Mouse (Mus musculus) bone marrow, adult 2 months (tissue): ENCODE data around the gene Sv2c.

Experiments used
- CTCF ChIP-seq: fragments of 200-500 bp; IDR thresholded peaks from 2 replicates; pipeline ENCODE4 v1.5.1; 2011; ENCODE audit warnings: low read length, control low read depth; ENCODE audit not compliant: control insufficient read depth, insufficient read depth
- POLR2A ChIP-seq: fragments of 200-500 bp; IDR thresholded peaks from 2 replicates; pipeline ENCODE4 v1.6.1; 2011; ENCODE audit warnings: low read depth, mild to moderate bottlenecking, control low read depth, low read length, borderline replicate concordance; ENCODE audit not compliant: control insufficient read depth

GRCm38 (mm10) chr13:95956327-95956781 lies 176.0 kb downstream of the Sv2c start:
- TF ChIP-seq CTCF (no peak), POLR2A (no peak)
